Comparison of ENCODE assay signal across 32 mouse cellular contexts in the genomic region with DNA sequence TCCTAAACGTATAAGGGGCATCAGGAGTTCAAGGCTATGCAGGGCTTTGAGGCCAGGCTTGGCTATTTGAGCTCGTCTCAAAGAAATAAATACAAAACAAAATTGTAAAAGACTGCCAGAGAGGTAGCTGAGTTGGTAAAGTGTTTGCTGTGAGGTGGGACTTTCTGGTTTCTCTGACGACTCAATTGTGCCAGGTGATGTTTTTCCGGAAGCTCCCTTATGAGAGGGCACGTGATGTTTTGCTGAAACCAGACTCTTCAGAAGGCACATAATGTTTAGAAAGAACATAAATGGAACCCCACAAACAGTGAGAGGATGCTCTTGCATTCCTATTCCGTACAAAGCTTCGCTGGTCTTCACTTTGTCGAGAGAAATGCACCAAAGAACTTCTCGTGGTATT. TPM values are rescaled to one million over a fixed set of nuclear protein-coding genes. Genes with fewer than 3 reads are reported as not detected.
"Had no signal": no experiment of that assay in that cellular context is flagged by ENCODE, and none has a peak within 500 bp of the region (broad histone marks: within the 10 kb centered on the region; RNA-seq: fewer than 3 reads in every experiment).

No protein-coding gene starts in this region.

- H3K27ac ChIP-seq: limb, embryonic 10.5 days; limb, embryonic 12.5 days; limb, embryonic 13.5 days; limb, embryonic 15.5 days; liver, embryonic 12.5 days; liver, embryonic 13.5 days; liver, embryonic 14.5 days; liver, embryonic 15.5 days; lung, embryonic 15.5 days; macrophage; midbrain, embryonic 10.5 days; midbrain, embryonic 12.5 days; midbrain, embryonic 13.5 days; midbrain, embryonic 15.5 days; neural tube, embryonic 12.5 days had no signal

- ATAC-seq: liver, embryonic 12.5 days; liver, postnatal 0 days; lung, postnatal 0 days; midbrain, embryonic 13.5 days; midbrain, embryonic 15.5 days; midbrain, embryonic 16.5 days had no signal

- H3K27me3 ChIP-seq: limb, embryonic 12.5 days; limb, embryonic 13.5 days; limb, embryonic 15.5 days; liver, embryonic 12.5 days; liver, embryonic 13.5 days; liver, embryonic 15.5 days; lung, embryonic 15.5 days; megakaryocyte, embryonic 14.5 days; midbrain, embryonic 12.5 days; midbrain, embryonic 13.5 days; midbrain, embryonic 15.5 days; neural tube, embryonic 12.5 days had no signal

- DNase-seq: left cerebral cortex, postnatal 4 days; liver; liver, embryonic 13.5 days; liver, postnatal 0 days; lung, adult 18-20 months; lung, adult 2 months; lung, embryonic 14.5 days; lung, postnatal 10 days; lung, postnatal 14 days; lung, postnatal 36 days; lung, postnatal 4 days; midbrain, embryonic 14.5 days had no signal

- H3K4me3 ChIP-seq: limb, embryonic 10.5 days; limb, embryonic 12.5 days; limb, embryonic 13.5 days; limb, embryonic 15.5 days; liver, embryonic 12.5 days; liver, embryonic 13.5 days; liver, embryonic 15.5 days; lung, embryonic 15.5 days; megakaryocyte, embryonic 14.5 days; midbrain, embryonic 10.5 days; midbrain, embryonic 12.5 days; midbrain, embryonic 13.5 days; midbrain, embryonic 15.5 days; myocyte; neural tube, embryonic 12.5 days had no signal

RNA-seq across cellular contexts. Expression of a gene that starts 2.5 kb away (rescaled TPM):
- polyA plus RNA-seq: liver, adult 2 months; liver, embryonic 13.5 days; liver, embryonic 15.5 days; liver, embryonic 16.5 days; liver, postnatal 0 days; lung, adult 2 months; macrophage had no signal
